Mouse (Mus musculus) G1E (cell line): ENCODE data around the gene Dedd.

ENCODE experiments used
- CTCF ChIP-seq: IDR thresholded peaks from 2 replicates; pipeline ENCODE4 v1.5.1; 2012; ENCODE audit warnings: low read depth, low read length, inconsistent platforms, mixed read lengths
- GATA1 ChIP-seq: IDR thresholded peaks from 2 replicates; pipeline ENCODE4 v1.6.1; 2012; ENCODE audit warnings: borderline replicate concordance, low read length, inconsistent platforms, mixed read lengths
- TAL1 ChIP-seq: conservative IDR thresholded peaks from 2 replicates; pipeline ENCODE4 v1.6.1; 2012; ENCODE audit warnings: low read depth, low read length, inconsistent platforms, mixed read lengths

- TF ChIP-seq GATA1 (no peak), CTCF (no peak), TAL1 (no peak)
Observed at GRCm38 (mm10) chr1:171390101-171390500, 61.2 kb downstream of the Dedd start.
